Mouse (Mus musculus) testis, adult 2 months (tissue): ENCODE results near the gene Klk1b21.

Source experiments
- CTCF ChIP-seq: fragments of 200-500 bp; IDR thresholded peaks from 2 replicates; pipeline ENCODE4 v1.5.1; 2012; ENCODE audit warnings: low read depth, mild to moderate bottlenecking, inconsistent platforms, low read length, moderate library complexity; ENCODE audit not compliant: control insufficient read depth, insufficient read depth, insufficient replicate concordance
- POLR2A ChIP-seq: fragments of 200-500 bp; IDR thresholded peaks from 2 replicates; pipeline ENCODE4 v1.6.1; 2012; ENCODE audit warnings: low read depth, mild to moderate bottlenecking, inconsistent platforms, low read length, moderate library complexity; ENCODE audit not compliant: control insufficient read depth

DNA sequence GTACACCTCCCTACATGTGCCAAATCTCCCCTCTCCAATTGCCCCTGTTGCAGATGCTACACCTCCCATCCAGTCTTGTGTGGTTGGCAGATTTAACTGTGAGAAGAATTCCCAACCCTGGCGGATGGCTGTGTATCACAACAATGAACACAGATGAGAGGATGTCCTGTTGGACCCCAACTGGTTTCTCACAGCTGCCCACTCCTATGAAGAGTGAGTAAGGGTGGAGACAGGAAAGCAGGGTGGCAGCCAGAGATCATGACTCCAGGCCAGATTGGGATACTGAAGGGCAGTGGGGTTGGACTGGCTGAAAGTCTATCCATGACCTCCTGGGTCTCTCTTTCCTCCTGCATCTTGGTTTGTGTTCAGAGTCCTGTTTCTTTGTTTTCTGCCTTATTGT lies 6.0 kb upstream of the Klk1b21 start:
- TF ChIP-seq CTCF (no peak), POLR2A (no peak)
